Mouse (Mus musculus): ENCODE measurements around the gene H2al1b.
A peak's percentile ranks its signal among the peaks of the same experiment; 100 is the strongest.
"Not testable (repeated sequence)": the region's sequence is repeated elsewhere in the genome, so short reads cannot be mapped to it uniquely, and the experiment has no call there.

Gene H2al1b

GRCm38 (mm10) chrX:11302132-11302531 lies at the start of gene H2al1b:
Gene H2al1b, plus strand, starts transcription at chrX:11302432.
- not testable (repeated sequence) for DNase-seq (ENCODE audit: extremely low spot score, low spot score)

- no peak for DNase-seq (ENCODE audit: extremely low spot score, low spot score)
Measured at GRCm38 (mm10) chrX:11254062-11254461, 48.2 kb upstream of the H2al1b start.

- DNase-seq (ENCODE audit: extremely low spot score, low spot score) = no peak
Measured at GRCm38 (mm10) chrX:11254521-11255207, 47.6 kb upstream of the H2al1b start.

GRCm38 (mm10) chrX:11255564-11256360 lies 46.5 kb upstream of the H2al1b start:
- peak; percentile 20 for DNase-seq (ENCODE audit: extremely low spot score, low spot score)

GRCm38 (mm10) chrX:11264918-11265317 lies 37.3 kb upstream of the H2al1b start:
- DNase-seq (ENCODE audit: extremely low spot score, low spot score) = no peak

GRCm38 (mm10) chrX:11267791-11268190 lies 34.4 kb upstream of the H2al1b start:
- no peak for DNase-seq (ENCODE audit: extremely low spot score, low spot score)

- no peak for DNase-seq (ENCODE audit: extremely low spot score, low spot score)
Measured at GRCm38 (mm10) chrX:11269074-11269473, 33.2 kb upstream of the H2al1b start.

GRCm38 (mm10) chrX:11273190-11273589 lies 29.0 kb upstream of the H2al1b start:
- DNase-seq (ENCODE audit: extremely low spot score, low spot score) = no peak

- no peak for DNase-seq (ENCODE audit: extremely low spot score, low spot score)
Measured at GRCm38 (mm10) chrX:11277083-11277482, 25.1 kb upstream of the H2al1b start.

GRCm38 (mm10) chrX:11280741-11281140 lies 21.5 kb upstream of the H2al1b start:
- no peak for DNase-seq (ENCODE audit: extremely low spot score, low spot score)

GRCm38 (mm10) chrX:11288306-11288882 lies 13.8 kb upstream of the H2al1b start:
- no peak for DNase-seq (ENCODE audit: extremely low spot score, low spot score)

GRCm38 (mm10) chrX:11289244-11289643 lies 13.0 kb upstream of the H2al1b start:
- DNase-seq (ENCODE audit: extremely low spot score, low spot score) = no peak

- not testable (repeated sequence) for DNase-seq (ENCODE audit: extremely low spot score, low spot score)
Measured at GRCm38 (mm10) chrX:11298957-11299356, 3.3 kb upstream of the H2al1b start, which contains the start of gene H2al1a. Gene H2al1a, plus strand, starts transcription at chrX:11299257.

- DNase-seq (ENCODE audit: extremely low spot score, low spot score) = not testable (repeated sequence)
Measured at GRCm38 (mm10) chrX:11305355-11305754, 3.1 kb downstream of the H2al1b start, which contains the start of gene H2al1c. Gene H2al1c, plus strand, starts transcription at chrX:11305655.

GRCm38 (mm10) chrX:11308524-11308923 lies 6.3 kb downstream of the H2al1b start, which contains the start of gene H2al1d:
Gene H2al1d, plus strand, starts transcription at chrX:11308824.
- not testable (repeated sequence) for DNase-seq (ENCODE audit: extremely low spot score, low spot score)

GRCm38 (mm10) chrX:11311634-11312033 lies 9.4 kb downstream of the H2al1b start, which contains the start of gene H2al1e:
Gene H2al1e, plus strand, starts transcription at chrX:11311934.
- DNase-seq (ENCODE audit: extremely low spot score, low spot score) = not testable (repeated sequence)

- DNase-seq (ENCODE audit: extremely low spot score, low spot score) = not testable (repeated sequence)
Measured at GRCm38 (mm10) chrX:11314858-11315257, 12.6 kb downstream of the H2al1b start, which contains the start of gene H2al1f. Gene H2al1f, plus strand, starts transcription at chrX:11315158.

- DNase-seq (ENCODE audit: extremely low spot score, low spot score) = not testable (repeated sequence)
Measured at GRCm38 (mm10) chrX:11317956-11318355, 15.7 kb downstream of the H2al1b start, which contains the start of gene H2al1g. Gene H2al1g, plus strand, starts transcription at chrX:11318256.

- not testable (repeated sequence) for DNase-seq (ENCODE audit: extremely low spot score, low spot score)
Measured at GRCm38 (mm10) chrX:11321192-11321591, 19.0 kb downstream of the H2al1b start, which contains the start of gene H2al1h. Gene H2al1h, plus strand, starts transcription at chrX:11321492.

GRCm38 (mm10) chrX:11324359-11324758 lies 22.1 kb downstream of the H2al1b start, which contains the start of gene H2al1i:
Gene H2al1i, plus strand, starts transcription at chrX:11324659.
- not testable (repeated sequence) for DNase-seq (ENCODE audit: extremely low spot score, low spot score)

- not testable (repeated sequence) for DNase-seq (ENCODE audit: extremely low spot score, low spot score)
Measured at GRCm38 (mm10) chrX:11327522-11327921, 25.3 kb downstream of the H2al1b start, which contains the start of gene H2al1j. Gene H2al1j, plus strand, starts transcription at chrX:11327822.
